Mouse (Mus musculus) lung, adult 2 months (tissue): Measurements from ENCODE around the gene Sirt4.

ENCODE experiments used
- CTCF ChIP-seq: fragments of 200-500 bp; IDR thresholded peaks from 2 replicates; pipeline ENCODE4 v1.5.1; 2011; ENCODE audit warnings: mild to moderate bottlenecking, low read length, control low read depth; ENCODE audit not compliant: insufficient read depth
- POLR2A ChIP-seq: fragments of 200-500 bp; IDR thresholded peaks from 2 replicates; pipeline ENCODE4 v1.6.1; 2011; ENCODE audit warnings: low read depth, mild to moderate bottlenecking, control low read depth, low read length, borderline replicate concordance; ENCODE audit errors: extremely low read depth

GRCm38 (mm10) chr5:115437945-115438315 is 46.6 kb downstream of the Sirt4 start:
- TF ChIP-seq CTCF (no peak), POLR2A (no peak)
